Mouse (Mus musculus) forebrain, embryonic 12.5 days (tissue): Measurements from ENCODE around the gene L3mbtl2. TPM values are rescaled to one million over a fixed set of nuclear protein-coding genes. Genes with fewer than 3 reads are reported as not detected.
A peak's percentile ranks its signal among the peaks of the same experiment; 100 is the strongest.

Experiments
- ATAC-seq: fragments of 200-750 bp; cut with Nextera tagmentation; 2 replicates; pipeline ENCODE4 v1.8.0; 2017; ENCODE audit warnings: moderate TSS enrichment; ENCODE audit not compliant: low FRiP score
- H3K27ac ChIP-seq: fragments of 300-500 bp; sonication (generic); 2 replicates; pipeline ENCODE4 v1.5.1; 2016; ENCODE audit warnings: mild to moderate bottlenecking
- H3K27me3 ChIP-seq: fragments of 300-500 bp; sonication (generic); 2 replicates; pipeline ENCODE4 v1.6.1; 2016; ENCODE audit warnings: mild to moderate bottlenecking
- H3K36me3 ChIP-seq: fragments of 300-500 bp; sonication (generic); replicated peaks from 2 replicates; pipeline ENCODE4 v1.6.1; 2016; ENCODE audit warnings: mild to moderate bottlenecking
- H3K4me1 ChIP-seq: fragments of 300-500 bp; sonication (generic); 2 replicates; pipeline ENCODE4 v1.6.1; 2016
- H3K4me2 ChIP-seq: fragments of 300-500 bp; sonication (generic); 2 replicates; pipeline ENCODE4 v1.6.1; 2016; ENCODE audit warnings: mild to moderate bottlenecking, moderate library complexity
- H3K4me3 ChIP-seq: fragments of 300-500 bp; sonication (generic); replicated peaks from 2 replicates; pipeline ENCODE4 v1.5.1; 2016; ENCODE audit warnings: mild to moderate bottlenecking
- H3K9ac ChIP-seq: fragments of 300-500 bp; sonication (generic); 2 replicates; pipeline ENCODE4 v1.6.1; 2016; ENCODE audit warnings: mild to moderate bottlenecking
- H3K9me3 ChIP-seq: fragments of 300-500 bp; sonication (generic); 2 replicates; pipeline ENCODE4 v1.6.1; 2016
- whole genome bisulfite sequencing: fragments of 180-500 bp; shearing (Covaris S2); methylation state at CpG from one replicate; pipeline ENCODE4 v1.1.7; 2016; 5-methylcytosine and 5-hydroxymethylcytosine counted together
- polyA plus RNA-seq: library from polyadenylated mRNA; unstranded; fragments of >200 nt; fragmentation: Nextera tagmentation; extraction: Ambion mirVana; gene quantifications from 2 replicates; pipeline ENCODE4 v1.2.1, GENCODE M21; 2016

L3mbtl2 gene
- 36.8 and 39.6 TPM in 2 replicates for polyA plus RNA-seq

DNA sequence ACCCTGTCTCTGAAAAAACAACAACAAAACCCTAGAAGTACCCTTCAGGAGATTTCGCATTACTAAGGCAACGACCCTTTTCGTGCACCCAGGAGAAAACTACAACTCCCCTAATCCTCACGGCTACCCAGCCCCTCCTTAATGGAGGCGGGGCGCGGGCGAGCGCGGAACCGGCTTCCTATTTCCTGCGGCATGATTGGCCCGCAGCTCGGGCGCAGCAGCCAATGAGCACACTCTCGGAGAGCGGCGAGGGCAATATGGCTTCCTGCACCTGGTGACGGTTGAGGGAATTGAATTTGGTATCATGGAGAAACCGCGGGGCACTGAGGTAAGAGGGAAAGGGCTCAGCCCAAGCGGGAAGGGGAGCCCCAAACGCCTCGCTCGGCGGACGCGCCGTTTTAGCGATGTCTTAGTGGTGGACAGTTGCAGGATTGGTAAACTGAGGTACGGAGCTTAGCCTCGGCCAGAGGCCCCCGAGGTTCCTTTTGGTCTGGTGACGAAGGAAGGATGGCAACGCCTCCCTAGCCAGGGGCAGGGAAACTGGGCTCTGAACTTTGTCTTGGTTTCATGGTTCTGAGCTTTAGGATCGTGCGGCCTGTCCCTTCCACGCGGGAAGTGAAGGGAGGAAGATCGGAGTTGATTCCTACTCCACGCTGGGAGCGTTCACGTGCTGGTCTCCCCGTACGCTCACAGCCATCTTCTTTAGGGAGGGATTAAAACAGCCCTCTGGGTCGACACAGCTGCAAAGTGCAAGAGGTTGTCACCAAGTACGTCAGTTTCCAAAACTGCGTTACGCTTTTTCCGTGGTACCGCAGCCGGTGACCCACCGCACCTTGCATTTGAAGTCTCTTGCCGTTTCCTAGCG is at the start of gene L3mbtl2:
L3mbtl2 (plus strand) TSS at position 193 of the 865 bp plus-strand sequence.
- under 1% methylated on average over 55 of the region's 55 CpGs for whole genome bisulfite sequencing
- Histone ChIP-seq H3K27ac (0 out of 2 replicates have a peak within 1 kb of the TSS, but pooled peaks have one; percentile 9), H3K4me1 (peaks cover 10% of the 10 kb centered on the region), H3K27me3 (no peaks in the 10 kb centered on the region), H3K4me2 (peak within 1 kb of the TSS; percentile 86), H3K9me3 (no peaks in the 10 kb centered on the region), H3K4me3 (peak within 1 kb of the TSS; percentile 86), H3K9ac (peak within 1 kb of the TSS; percentile 57), H3K36me3 (peaks cover 19% of the 10 kb centered on the region)
- peak; percentile 99 for ATAC-seq

- H3K36me3 ChIP-seq: peaks cover 71% of the 10 kb centered on the region
- no peak overlapping the region for H3K4me3 ChIP-seq
- WGBS: 94% methylated on average over 8 of the region's 8 CpGs
- H3K4me2 ChIP-seq: no peak overlapping the region
- no peak for ATAC-seq
- no peaks in the 10 kb centered on the region for H3K4me1 ChIP-seq
- no peak overlapping the region for H3K9ac ChIP-seq
- 0 out of 2 replicates have a peak overlapping the region, but pooled peaks have one; percentile 19 for H3K27ac ChIP-seq
- no peaks in the 10 kb centered on the region for H3K9me3 ChIP-seq
- no peaks in the 10 kb centered on the region for H3K27me3 ChIP-seq
Measured at GRCm38 (mm10) chr15:81649516-81650455, 13.9 kb upstream of the L3mbtl2 start.

DNA sequence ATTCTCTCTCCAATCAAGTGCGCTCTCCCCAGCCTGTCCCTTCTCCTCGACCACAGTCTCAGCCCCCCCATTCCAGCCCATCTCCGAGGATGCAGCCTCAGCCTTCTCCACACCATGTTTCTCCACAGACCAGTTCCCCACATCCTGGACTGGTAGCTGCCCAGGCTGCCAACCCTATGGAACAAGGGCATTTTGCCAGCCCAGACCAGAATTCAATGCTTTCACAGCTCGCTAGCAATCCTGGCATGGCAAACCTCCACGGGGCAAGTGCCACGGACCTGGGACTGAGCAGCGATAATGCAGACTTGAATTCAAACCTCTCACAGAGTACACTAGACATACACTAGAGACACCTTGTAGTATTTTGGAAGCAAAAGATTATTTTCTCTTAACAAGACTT is 13.1 kb upstream of the L3mbtl2 start:
- no peak overlapping the region for H3K4me2 ChIP-seq
- H3K9ac ChIP-seq: no peak overlapping the region
- no peaks in the 10 kb centered on the region for H3K9me3 ChIP-seq
- H3K27me3 ChIP-seq: no peaks in the 10 kb centered on the region
- no peak for ATAC-seq
- H3K4me1 ChIP-seq: no peaks in the 10 kb centered on the region
- H3K27ac ChIP-seq: no peak overlapping the region
- H3K36me3 ChIP-seq: peaks cover 62% of the 10 kb centered on the region
- H3K4me3 ChIP-seq: no peak overlapping the region
- 92% methylated on average over 7 of the region's 7 CpGs for WGBS

DNA sequence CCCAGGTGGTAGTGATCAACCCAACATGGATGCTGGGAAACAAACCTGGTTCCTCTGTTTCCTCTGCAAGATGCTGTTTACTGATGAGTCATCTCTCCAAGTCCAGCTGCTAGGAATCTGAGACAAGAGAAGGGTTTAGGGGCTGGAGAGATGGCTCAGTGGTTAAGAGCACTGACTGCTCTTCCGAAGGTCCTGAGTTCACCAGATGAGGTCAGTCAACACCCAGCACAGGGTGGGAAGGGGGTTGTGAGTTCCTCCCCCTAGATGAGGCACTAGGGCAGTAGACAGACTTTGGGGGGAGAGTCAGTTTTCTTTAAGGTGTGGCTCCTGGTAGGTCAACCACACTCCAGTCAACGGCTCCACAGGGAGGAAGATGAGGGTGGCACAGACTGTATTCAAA is 2.0 kb upstream of the L3mbtl2 start:
- no peak overlapping the region for H3K4me3 ChIP-seq
- no peaks in the 10 kb centered on the region for H3K27me3 ChIP-seq

DNA sequence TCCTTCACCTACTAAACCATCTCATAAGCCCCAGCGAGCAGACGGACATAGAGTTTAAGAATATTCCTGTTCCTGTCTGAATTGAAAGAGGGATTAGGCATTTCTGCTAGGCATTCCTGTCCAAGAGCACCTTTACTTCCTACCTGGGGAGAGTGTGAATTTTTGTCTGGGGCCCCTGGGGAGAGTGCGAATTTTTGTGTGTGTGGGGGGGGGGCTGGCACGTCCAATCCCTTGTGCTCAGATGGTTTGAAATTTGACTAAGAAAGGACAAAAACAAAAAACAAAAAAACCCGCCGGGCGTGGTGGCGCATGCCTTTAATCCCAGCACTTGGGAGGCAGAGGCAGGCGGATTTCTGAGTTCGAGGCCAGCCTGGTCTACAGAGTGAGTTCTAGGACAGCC is 408 bp upstream of the L3mbtl2 start:
- no peak overlapping the region for H3K9ac ChIP-seq
- no peaks in the 10 kb centered on the region for H3K27me3 ChIP-seq
- 64% methylated on average over 10 of the region's 10 CpGs for WGBS
- peak overlapping the region; percentile 86 for H3K4me3 ChIP-seq
- H3K9me3 ChIP-seq: no peaks in the 10 kb centered on the region
- H3K36me3 ChIP-seq: peaks cover 12% of the 10 kb centered on the region
- H3K27ac ChIP-seq: no peak overlapping the region
- peak overlapping the region; percentile 86 for H3K4me2 ChIP-seq
- no peak for ATAC-seq
- peaks cover 10% of the 10 kb centered on the region for H3K4me1 ChIP-seq

More for the DNA sequence above, 2.0 kb upstream of the L3mbtl2 start:
- no peak overlapping the region for H3K27ac ChIP-seq
- H3K9ac ChIP-seq: no peak overlapping the region
- H3K9me3 ChIP-seq: no peaks in the 10 kb centered on the region
- 87% methylated on average over 2 of the region's 2 CpGs for WGBS
- H3K36me3 ChIP-seq: no peaks in the 10 kb centered on the region
- no peak overlapping the region for H3K4me2 ChIP-seq
- ATAC-seq: no peak
- H3K4me1 ChIP-seq: peaks cover 10% of the 10 kb centered on the region

DNA sequence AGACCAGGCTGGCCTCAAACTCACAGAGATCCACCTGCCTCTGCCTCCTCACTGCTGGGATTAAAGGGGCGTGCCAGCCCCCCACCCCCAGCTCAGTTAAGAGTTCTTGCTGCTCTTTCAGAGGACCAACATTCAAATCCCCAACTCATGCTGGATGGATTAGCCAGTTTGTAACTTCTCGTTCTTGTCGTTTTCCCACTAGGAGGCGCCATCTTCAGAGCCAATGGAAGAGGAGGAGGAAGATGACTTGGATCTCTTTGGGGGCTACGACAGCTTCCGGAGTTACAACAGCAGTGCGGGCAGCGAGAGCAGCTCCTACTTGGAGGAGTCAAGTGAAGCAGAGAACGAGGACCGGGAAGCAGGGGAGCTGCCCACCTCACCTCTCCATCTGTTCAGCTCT is 3.3 kb downstream of the L3mbtl2 start:
- no peaks in the 10 kb centered on the region for H3K27me3 ChIP-seq
- H3K4me1 ChIP-seq: peaks cover 10% of the 10 kb centered on the region
- ATAC-seq: no peak
- no peak overlapping the region for H3K4me3 ChIP-seq
- no peaks in the 10 kb centered on the region for H3K9me3 ChIP-seq
- 90% methylated on average over 10 of the region's 10 CpGs for WGBS
- peaks cover 40% of the 10 kb centered on the region for H3K36me3 ChIP-seq
- no peak overlapping the region for H3K27ac ChIP-seq
- no peak overlapping the region for H3K4me2 ChIP-seq
- no peak overlapping the region for H3K9ac ChIP-seq

- peaks cover 55% of the 10 kb centered on the region for H3K36me3 ChIP-seq
- no peak for ATAC-seq
- 83% methylated on average over 4 of the region's 4 CpGs for WGBS
Measured at GRCm38 (mm10) chr15:81670231-81670640, 6.5 kb downstream of the L3mbtl2 start.

GRCm38 (mm10) chr15:81676637-81677036 is 12.9 kb downstream of the L3mbtl2 start:
- 96% methylated on average over 3 of the region's 3 CpGs for WGBS
- ATAC-seq: no peak
- H3K36me3 ChIP-seq: peaks cover 64% of the 10 kb centered on the region

More at GRCm38 (mm10) chr15:81670231-81670640, 6.5 kb downstream of the L3mbtl2 start:
- Histone ChIP-seq H3K9ac (no peak overlapping the region), H3K27ac (no peak overlapping the region), H3K9me3 (no peaks in the 10 kb centered on the region), H3K4me1 (0 out of 2 replicates have a peak, but pooled peaks cover under 1% of the 10 kb centered on the region), H3K4me3 (no peak overlapping the region), H3K27me3 (no peaks in the 10 kb centered on the region), H3K4me2 (no peak overlapping the region)

DNA sequence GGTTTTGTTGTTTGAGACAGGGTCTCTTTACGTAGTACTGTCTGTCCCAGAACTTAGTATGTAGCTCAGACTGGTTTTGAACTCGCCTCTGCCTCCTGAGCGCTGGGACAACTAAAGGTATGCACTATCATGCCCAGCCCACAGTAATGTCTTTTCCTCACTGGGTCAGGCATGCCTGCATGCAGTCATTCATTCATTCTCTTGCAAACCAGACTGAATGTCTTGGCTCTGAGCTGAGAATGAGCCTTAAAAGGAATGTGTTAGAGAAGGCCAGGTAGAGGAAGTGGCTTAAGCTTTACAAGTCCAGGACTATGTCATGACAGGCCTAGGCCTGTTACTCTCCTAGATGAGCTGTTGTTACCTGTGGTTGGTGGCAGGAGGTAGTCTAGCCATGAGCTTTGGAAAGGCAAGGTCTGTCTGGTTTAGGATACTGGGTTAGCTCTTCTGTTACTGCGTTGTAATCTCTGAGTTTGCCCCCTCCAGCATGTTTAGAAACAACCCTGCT is 16.7 kb downstream of the L3mbtl2 start:
- H3K4me3 ChIP-seq: no peak overlapping the region
- H3K9ac ChIP-seq: no peak overlapping the region
- no peaks in the 10 kb centered on the region for H3K4me1 ChIP-seq
- no peaks in the 10 kb centered on the region for H3K9me3 ChIP-seq
- H3K27me3 ChIP-seq: no peaks in the 10 kb centered on the region
- ATAC-seq: no peak
- 92% methylated on average over 4 of the region's 4 CpGs for WGBS
- no peak overlapping the region for H3K4me2 ChIP-seq
- H3K27ac ChIP-seq: no peak overlapping the region
- peaks cover 84% of the 10 kb centered on the region for H3K36me3 ChIP-seq

More at GRCm38 (mm10) chr15:81676637-81677036, 12.9 kb downstream of the L3mbtl2 start:
- Histone ChIP-seq H3K4me2 (no peak overlapping the region), H3K4me1 (no peaks in the 10 kb centered on the region), H3K27ac (no peak overlapping the region), H3K27me3 (no peaks in the 10 kb centered on the region), H3K9me3 (no peaks in the 10 kb centered on the region), H3K4me3 (no peak overlapping the region), H3K9ac (no peak overlapping the region)

DNA sequence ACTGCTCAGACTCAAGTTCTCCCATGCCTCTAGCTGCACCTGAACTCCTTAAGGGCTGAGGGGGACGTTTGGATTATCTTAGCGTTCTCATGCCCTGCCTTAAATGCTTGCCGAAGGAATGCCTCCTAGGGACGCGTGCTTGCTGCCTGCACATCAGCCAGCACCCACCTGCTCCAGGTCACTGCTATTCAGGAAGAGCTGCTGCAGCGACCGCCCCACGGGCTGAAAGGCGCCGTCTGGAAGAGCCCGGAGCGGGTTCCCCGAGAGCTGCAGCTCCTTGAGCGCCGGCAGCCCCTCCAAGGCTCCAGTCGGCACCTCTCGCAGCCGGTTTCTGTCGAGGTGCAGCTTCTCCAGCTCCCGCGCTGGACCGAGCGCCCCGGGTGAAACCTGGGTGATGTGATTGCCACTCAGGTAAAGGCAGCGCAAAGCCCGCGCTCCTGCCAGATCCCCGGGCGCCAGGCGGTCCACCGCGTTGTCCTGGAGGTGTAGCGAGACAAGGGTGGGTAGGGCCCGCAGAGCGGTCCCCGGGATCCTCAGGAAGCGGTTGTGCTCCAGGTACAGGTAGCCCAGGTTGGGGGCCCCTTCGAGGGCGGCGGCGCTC is 29.8 kb downstream of the L3mbtl2 start:
- Histone ChIP-seq H3K9me3 (no peaks in the 10 kb centered on the region), H3K4me3 (peak overlapping the region; percentile 59), H3K36me3 (0 out of 2 replicates have a peak, but pooled peaks cover 2% of the 10 kb centered on the region), H3K27me3 (peaks cover 57% of the 10 kb centered on the region), H3K4me2 (peak overlapping the region; percentile 95), H3K9ac (peak overlapping the region; percentile 70), H3K27ac (no peak overlapping the region), H3K4me1 (peaks cover 21% of the 10 kb centered on the region)
- 4% methylated on average over 41 of the region's 41 CpGs for WGBS
- ATAC-seq: peak; percentile 16; the same call in 1 of the 2 replicates

- WGBS: under 1% methylated on average over 107 of the region's 107 CpGs
- peak; percentile 84 for ATAC-seq
- Histone ChIP-seq H3K4me2 (peak overlapping the region; percentile 95), H3K27ac (no peak overlapping the region), H3K9ac (peak overlapping the region; percentile 70), H3K27me3 (peaks cover 57% of the 10 kb centered on the region), H3K4me3 (peak overlapping the region; percentile 59), H3K9me3 (no peaks in the 10 kb centered on the region), H3K4me1 (peaks cover 21% of the 10 kb centered on the region), H3K36me3 (no peaks in the 10 kb centered on the region)
Measured at GRCm38 (mm10) chr15:81693967-81694881, 30.5 kb downstream of the L3mbtl2 start.
